8 mouse cellular contexts compared by ENCODE assay signal in the genomic region with DNA sequence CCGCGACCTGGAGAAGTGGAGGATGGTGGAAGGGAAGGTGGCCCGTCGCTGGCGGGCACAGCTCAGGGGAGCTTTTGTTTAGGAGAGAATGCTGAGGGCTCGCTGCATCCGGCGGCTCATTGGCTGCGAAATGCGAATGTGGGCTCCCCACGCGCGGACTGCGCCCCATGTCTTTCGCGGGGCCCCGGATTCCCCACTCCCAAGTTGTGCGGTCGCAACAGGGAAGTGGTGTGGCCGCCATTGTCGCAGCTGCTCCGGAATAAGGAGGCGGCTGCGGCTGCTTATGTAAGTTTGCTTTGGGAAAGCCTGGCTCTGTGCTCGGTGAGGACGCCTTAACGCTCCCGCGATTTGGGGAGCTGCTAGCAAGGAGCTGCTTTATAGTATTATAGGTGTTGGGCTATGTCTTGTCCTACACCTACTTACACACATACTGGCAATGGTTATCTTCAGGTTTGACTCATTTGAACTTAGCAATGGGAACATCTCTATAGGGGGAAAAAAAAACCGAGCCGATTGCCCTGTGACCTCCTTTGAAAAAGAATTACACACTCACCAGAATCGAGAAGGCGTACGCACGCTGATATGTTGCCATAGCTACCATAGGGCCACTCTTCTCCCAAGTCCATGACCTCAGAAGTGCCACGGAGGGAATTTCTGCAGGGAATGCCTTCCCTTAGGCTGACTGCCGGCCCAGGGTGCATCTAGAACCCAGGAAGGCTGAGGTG. TPM values are rescaled to one million over a fixed set of nuclear protein-coding genes. Genes with fewer than 3 reads are reported as not detected.
DNase-seq lines count a peak whose midpoint lies in the region; ATAC-seq and TF ChIP-seq lines count a peak whose summit lies in the region.

No protein-coding gene starts in this region.

- TF ChIP-seq EP300 in liver, embryonic 14.5 days (IDR thresholded peaks at IDR 0.05; ENCODE audit: low read depth) = no peak

- peaks cover 6% of the 10 kb centered on the region; the same call in 1 of the 2 replicates for H3K4me1 ChIP-seq in forebrain, embryonic 11.5 days (replicated peaks; ENCODE audit: control insufficient read depth, insufficient read depth, low read length)
- peaks cover 14% of the 10 kb centered on the region for H3K4me1 ChIP-seq in heart, embryonic 16.5 days (ENCODE audit: control insufficient read depth, insufficient read depth, low read length)
- H3K4me1 ChIP-seq in liver, embryonic 14.5 days (replicated peaks; ENCODE audit: control insufficient read depth in 2 of 2, insufficient read depth in 2 of 2, low read length in 1 of 2) = peaks cover 7 to 13% of the 10 kb centered on the region in 2 experiments
- peaks cover 7% of the 10 kb centered on the region for H3K4me1 ChIP-seq in thymus, adult 2 months (replicated peaks; ENCODE audit: control insufficient read depth, insufficient read depth, low read length)

- peak; percentile 38 for DNase-seq in ES-CJ7 (ENCODE audit: low read depth, low spot score)
- DNase-seq in c-Kit-positive CD71-negative TER-119-negative erythroid progenitor cells, embryonic 14.5 days (ENCODE audit: low read depth) = peak; percentile 17
- peak; percentile 66 for DNase-seq in forebrain, embryonic 11.5 days (ENCODE audit: low spot score)
- DNase-seq in kidney, postnatal 25 days = peak; percentile 71 to 81
- DNase-seq in liver, embryonic 14.5 days (ENCODE audit: low read depth in 3 of 3, low spot score in 3 of 3) = peak; percentile 17 to 37 (median 18)
- peak; percentile 72 for DNase-seq in neural tube, embryonic 10.5 days (ENCODE audit: extremely low spot score, low spot score)
- peak; percentile 67 for DNase-seq in thymus, adult 2 months

- under 1% methylated on average over 37 of the region's 37 CpGs for WGBS in forebrain, embryonic 11.5 days
- WGBS in heart, embryonic 16.5 days = under 1% methylated on average over 37 of the region's 37 CpGs
- under 1% methylated on average over 37 of the region's 37 CpGs for WGBS in liver, embryonic 14.5 days (ENCODE audit: insufficient replicate concordance)
- under 1% methylated on average over 37 of the region's 37 CpGs for WGBS in thymus, adult 2 months

- peak; percentile 6; the same call in 1 of the 2 replicates for ATAC-seq in forebrain, embryonic 11.5 days (replicated peaks; ENCODE audit: low FRiP score)
- no peak for ATAC-seq in heart, embryonic 16.5 days (replicated peaks; ENCODE audit: extremely low read depth, insufficient read depth, low FRiP score)
- peak; percentile 6; the same call in 1 of the 2 replicates for ATAC-seq in liver, embryonic 14.5 days (ENCODE audit: insufficient read depth)

- peak overlapping the region; percentile 80 for H3K4me3 ChIP-seq in forebrain, embryonic 11.5 days (ENCODE audit: low read depth, low read length)
- peak overlapping the region; percentile 72 for H3K4me3 ChIP-seq in heart, embryonic 16.5 days (ENCODE audit: low read length)
- peak overlapping the region; percentile 62 to 96 for H3K4me3 ChIP-seq in liver, embryonic 14.5 days (ENCODE audit: insufficient read depth in 1 of 2, low read depth in 2 of 2, low read length in 2 of 2)
- peak overlapping the region; percentile 66 for H3K4me3 ChIP-seq in thymus, adult 2 months (ENCODE audit: control insufficient read depth, insufficient read depth, low read length)

- TF ChIP-seq CTCF in liver, embryonic 14.5 days (IDR thresholded peaks at IDR 0.05; ENCODE audit: low read depth) = no peak
- TF ChIP-seq CTCF in thymus, adult 2 months (IDR thresholded peaks at IDR 0.05; ENCODE audit: borderline replicate concordance, control insufficient read depth, extremely low read depth, insufficient read depth, low read length, poor library complexity) = peak; percentile 23; the same call in 1 of the 2 replicates

- H3K36me3 ChIP-seq in forebrain, embryonic 11.5 days (ENCODE audit: control insufficient read depth, insufficient read depth, low read length) = peaks cover 6% of the 10 kb centered on the region; the same call in 1 of the 2 replicates
- peaks cover 17% of the 10 kb centered on the region for H3K36me3 ChIP-seq in heart, embryonic 16.5 days (ENCODE audit: control insufficient read depth, insufficient read depth)
- H3K36me3 ChIP-seq in liver, embryonic 14.5 days (replicated peaks; ENCODE audit: control insufficient read depth, insufficient read depth, low read depth) = peaks cover 17% of the 10 kb centered on the region
- H3K36me3 ChIP-seq in thymus, adult 2 months (ENCODE audit: control insufficient read depth, insufficient read depth, low read length) = peaks cover 11% of the 10 kb centered on the region; the same call in 1 of the 2 replicates

- TF ChIP-seq POLR2A in thymus, adult 2 months (IDR thresholded peaks at IDR 0.05; ENCODE audit: control insufficient read depth, extremely low read depth, insufficient read depth, low read length, poor library complexity) = no peak

- H3K4me2 ChIP-seq in forebrain, embryonic 11.5 days (ENCODE audit: low read depth, low read length, severe bottlenecking) = peak overlapping the region; percentile 71
- peak overlapping the region; percentile 92 for H3K4me2 ChIP-seq in heart, embryonic 16.5 days (ENCODE audit: low read depth, low read length)
- peak overlapping the region; percentile 98 for H3K4me2 ChIP-seq in liver, embryonic 14.5 days (ENCODE audit: low read depth)

- no peaks in the 10 kb centered on the region for H3K9me3 ChIP-seq in forebrain, embryonic 11.5 days (ENCODE audit: control insufficient read depth, low read length)
- H3K9me3 ChIP-seq in heart, embryonic 16.5 days (replicated peaks; ENCODE audit: control insufficient read depth, low read length) = no peaks in the 10 kb centered on the region
- H3K9me3 ChIP-seq in liver, embryonic 14.5 days (ENCODE audit: control insufficient read depth, low read length) = no peaks in the 10 kb centered on the region

- peak overlapping the region; percentile 99 for H3K27ac ChIP-seq in forebrain, embryonic 11.5 days (ENCODE audit: low read depth, low read length)
- peak overlapping the region; percentile 99 for H3K27ac ChIP-seq in heart, embryonic 16.5 days (ENCODE audit: low read length)
- peak overlapping the region; percentile 94 for H3K27ac ChIP-seq in liver, embryonic 14.5 days
- H3K27ac ChIP-seq in thymus, adult 2 months (ENCODE audit: control insufficient read depth, insufficient read depth, low read length) = peak overlapping the region; percentile 79

- H3K27me3 ChIP-seq in forebrain, embryonic 11.5 days (ENCODE audit: control insufficient read depth, insufficient read depth, low read length) = no peaks in the 10 kb centered on the region
- H3K27me3 ChIP-seq in heart, embryonic 16.5 days (ENCODE audit: control insufficient read depth, insufficient read depth, low read length) = no peaks in the 10 kb centered on the region
- H3K27me3 ChIP-seq in liver, embryonic 14.5 days (ENCODE audit: control insufficient read depth, insufficient read depth, low read length) = no peaks in the 10 kb centered on the region
- H3K27me3 ChIP-seq in thymus, adult 2 months (ENCODE audit: control insufficient read depth, insufficient read depth, low read length) = no peaks in the 10 kb centered on the region

- peak overlapping the region; percentile 95 for H3K9ac ChIP-seq in forebrain, embryonic 11.5 days (ENCODE audit: low read length)
- H3K9ac ChIP-seq in heart, embryonic 16.5 days (ENCODE audit: low read length) = peak overlapping the region; percentile 91
- peak overlapping the region; percentile 98 for H3K9ac ChIP-seq in liver, embryonic 14.5 days (replicated peaks)

RNA-seq across cellular contexts. Expression of a gene that starts 1.3 kb away (rescaled TPM):
- 39.6 TPM in 2 replicates for polyA plus RNA-seq in forebrain, embryonic 11.5 days (2014; fragmentation: Nextera tagmentation; extraction: Ambion mirVana)
- 12.7 and 13.9 TPM in 2 replicates for polyA plus RNA-seq in heart, embryonic 16.5 days (2015; fragmentation: Nextera tagmentation; extraction: Ambion mirVana)
- 4.1 and 5.3 TPM in 2 replicates for polyA plus RNA-seq in liver, embryonic 14.5 days (2012; rRNA removed)
- 7.6 and 7.8 TPM in 2 replicates for polyA plus RNA-seq in liver, embryonic 14.5 days (2014; fragmentation: Nextera tagmentation; extraction: Ambion mirVana)
- polyA plus RNA-seq in thymus, adult 2 months (2012; rRNA removed) = 7.4 and 9.2 TPM in 2 replicates

RNA-seq across cellular contexts. Expression of a gene that starts 55.0 kb away (rescaled TPM):
- polyA plus RNA-seq in forebrain, embryonic 11.5 days (2014; fragmentation: Nextera tagmentation; extraction: Ambion mirVana) = 0.08 TPM in 1 of 2 replicates, not detected in the other
- 0.05 TPM in 1 of 2 replicates, not detected in the other for polyA plus RNA-seq in heart, embryonic 16.5 days (2015; fragmentation: Nextera tagmentation; extraction: Ambion mirVana)
- polyA plus RNA-seq in liver, embryonic 14.5 days (2012; rRNA removed) = not detected in 2 replicates
- not detected in 2 replicates for polyA plus RNA-seq in liver, embryonic 14.5 days (2014; fragmentation: Nextera tagmentation; extraction: Ambion mirVana)
- polyA plus RNA-seq in thymus, adult 2 months (2012; rRNA removed) = 0.08 TPM in 1 of 2 replicates, not detected in the other

Comparison
In these comparisons a context has a peak if more than half of its experiments do, and no peak if none do; other contexts are left out.
1. DNase-seq: peak in every context shown above with its lines; median percentile 76 in kidney, postnatal 25 days; 72 in neural tube, embryonic 10.5 days; 67 in thymus, adult 2 months; 66 in forebrain, embryonic 11.5 days; 38 in ES-CJ7; 18 in liver, embryonic 14.5 days; 17 in c-Kit-positive CD71-negative TER-119-negative erythroid progenitor cells, embryonic 14.5 days.